In the genomic region with DNA sequence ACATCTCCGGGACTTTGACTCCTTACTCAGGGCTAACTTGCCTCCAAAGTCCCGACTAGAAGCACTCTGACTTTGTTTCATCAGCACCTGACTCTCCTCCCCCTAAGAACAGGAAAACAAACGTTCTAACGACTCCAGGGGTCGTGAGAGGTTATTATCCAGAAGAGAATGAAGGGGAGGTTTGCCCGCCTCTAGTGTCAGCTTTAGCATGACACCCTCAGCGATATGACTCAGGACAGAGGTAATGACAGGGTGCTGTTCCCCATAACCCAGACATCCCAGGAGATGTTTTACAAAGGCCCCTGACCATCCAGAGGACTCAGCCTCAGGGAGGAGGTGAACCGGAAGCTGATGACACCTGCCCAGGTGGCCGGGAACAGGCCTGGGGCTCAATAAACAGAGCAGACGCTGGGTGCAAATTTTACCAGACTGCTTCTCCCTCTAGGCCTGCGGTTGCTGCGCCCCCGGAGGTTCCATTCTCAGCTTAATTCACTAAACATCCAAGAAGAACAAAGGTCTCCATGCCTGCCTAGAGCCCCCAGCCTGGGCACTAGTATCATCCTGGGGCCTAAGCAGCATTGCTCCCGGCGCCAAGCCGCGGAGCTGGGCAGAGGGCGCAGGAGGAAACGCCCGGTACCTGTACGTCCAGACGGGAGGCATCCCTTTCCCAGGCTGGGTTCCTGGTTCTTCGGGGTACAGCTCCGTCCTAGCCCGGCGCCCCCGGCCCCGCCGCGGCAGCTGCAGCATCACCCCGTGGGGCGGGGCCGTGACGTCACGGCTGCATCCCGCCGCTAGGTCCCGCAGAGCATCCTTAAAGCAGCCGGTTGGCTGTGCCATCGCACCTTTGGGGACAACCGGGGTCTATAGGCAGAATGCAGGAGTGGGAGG, we compare ENCODE assay signal across 9 mouse cellular contexts. TPM values are rescaled to one million over a fixed set of nuclear protein-coding genes. Genes with fewer than 3 reads are reported as not detected.
A peak's percentile ranks its signal among the peaks of the same experiment; 100 is the strongest.
DNase-seq lines count a peak whose midpoint lies in the region; ATAC-seq lines count a peak whose summit lies in the region.
"Had no signal": no experiment of that assay in that cellular context is flagged by ENCODE, and none has a peak within 500 bp of the region (broad histone marks: within the 10 kb centered on the region; RNA-seq: fewer than 3 reads in every experiment).

Gene Slc45a1 (minus strand): TSS at position 785 of the 888 bp plus-strand sequence.

- H3K9ac ChIP-seq in kidney, embryonic 16.5 days (replicated peaks; ENCODE audit: low read length): no peak within 1 kb of the TSS; the same call in 1 of the 2 replicates
- H3K9ac ChIP-seq in hindbrain, embryonic 14.5 days: peak within 1 kb of the TSS; percentile 78
- H3K9ac ChIP-seq in liver, embryonic 13.5 days: no peak within 1 kb of the TSS
- no peak within 1 kb of the TSS for H3K9ac ChIP-seq in stomach, embryonic 16.5 days (ENCODE audit: low read length)

- peaks cover 4% of the 10 kb centered on the region for H3K4me1 ChIP-seq in kidney, embryonic 16.5 days (ENCODE audit: insufficient read depth, low read length)
- peaks cover 9% of the 10 kb centered on the region; the same call in 1 of the 2 replicates for H3K4me1 ChIP-seq in hindbrain, embryonic 14.5 days (replicated peaks; ENCODE audit: control insufficient read depth, insufficient read depth, low read length)
- peaks cover 40% of the 10 kb centered on the region for H3K4me1 ChIP-seq in liver, embryonic 13.5 days (replicated peaks)
- peaks cover 3% of the 10 kb centered on the region; the same call in 1 of the 2 replicates for H3K4me1 ChIP-seq in stomach, embryonic 16.5 days (ENCODE audit: control insufficient read depth, insufficient read depth, low read length)

- H3K9me3 ChIP-seq in kidney, embryonic 16.5 days (ENCODE audit: low read length): peaks cover 1% of the 10 kb centered on the region; the same call in 1 of the 2 replicates
- no peaks in the 10 kb centered on the region for H3K9me3 ChIP-seq in hindbrain, embryonic 14.5 days (ENCODE audit: control insufficient read depth, low read length)
- H3K9me3 ChIP-seq in liver, embryonic 13.5 days (replicated peaks): no peaks in the 10 kb centered on the region
- peaks cover 2% of the 10 kb centered on the region; the same call in 1 of the 2 replicates for H3K9me3 ChIP-seq in stomach, embryonic 16.5 days (replicated peaks; ENCODE audit: control insufficient read depth, low read length)

- WGBS in kidney, embryonic 16.5 days: 6% methylated on average over 41 of the region's 41 CpGs
- WGBS in hindbrain, embryonic 14.5 days: 4% methylated on average over 41 of the region's 41 CpGs
- WGBS in liver, embryonic 13.5 days (ENCODE audit: insufficient replicate concordance): 10% methylated on average over 41 of the region's 41 CpGs
- 8% methylated on average over 41 of the region's 41 CpGs for WGBS in stomach, embryonic 16.5 days

- H3K4me2 ChIP-seq in kidney, embryonic 16.5 days (replicated peaks; ENCODE audit: low read depth, low read length): peak within 1 kb of the TSS; percentile 46
- peak within 1 kb of the TSS; percentile 69 for H3K4me2 ChIP-seq in hindbrain, embryonic 14.5 days (replicated peaks)
- 0 out of 2 replicates have a peak within 1 kb of the TSS, but pooled peaks have one; percentile 28 for H3K4me2 ChIP-seq in liver, embryonic 13.5 days
- peak within 1 kb of the TSS; percentile 38 for H3K4me2 ChIP-seq in stomach, embryonic 16.5 days (ENCODE audit: low read depth, low read length)

- no peaks in the 10 kb centered on the region for H3K36me3 ChIP-seq in kidney, embryonic 16.5 days (ENCODE audit: insufficient read depth, low read length)
- no peaks in the 10 kb centered on the region; the same call in 1 of the 2 replicates for H3K36me3 ChIP-seq in hindbrain, embryonic 14.5 days (replicated peaks; ENCODE audit: control insufficient read depth, insufficient read depth)
- no peaks in the 10 kb centered on the region for H3K36me3 ChIP-seq in liver, embryonic 13.5 days
- no peaks in the 10 kb centered on the region for H3K36me3 ChIP-seq in stomach, embryonic 16.5 days (ENCODE audit: control insufficient read depth, insufficient read depth, low read length)

- no peak within 1 kb of the TSS for H3K27ac ChIP-seq in kidney, embryonic 16.5 days (ENCODE audit: low read length)
- H3K27ac ChIP-seq in hindbrain, embryonic 14.5 days: peak within 1 kb of the TSS; percentile 63
- no peak within 1 kb of the TSS for H3K27ac ChIP-seq in liver, embryonic 13.5 days
- H3K27ac ChIP-seq in stomach, embryonic 16.5 days (ENCODE audit: low read length): no peak within 1 kb of the TSS

- H3K4me3 ChIP-seq in kidney, embryonic 16.5 days (ENCODE audit: low read length): peak within 1 kb of the TSS; percentile 29
- H3K4me3 ChIP-seq in hindbrain, embryonic 14.5 days (replicated peaks; ENCODE audit: low read length): peak within 1 kb of the TSS; percentile 50
- H3K4me3 ChIP-seq in liver, embryonic 13.5 days (replicated peaks): no peak within 1 kb of the TSS
- peak within 1 kb of the TSS; percentile 13 for H3K4me3 ChIP-seq in stomach, embryonic 16.5 days (replicated peaks; ENCODE audit: low read length)

- no peak for ATAC-seq in kidney, embryonic 16.5 days (ENCODE audit: low FRiP score, low TSS enrichment)
- peak; percentile 76; the same call in 1 of the 2 replicates for ATAC-seq in hindbrain, embryonic 14.5 days (ENCODE audit: low FRiP score)
- ATAC-seq in liver, embryonic 13.5 days (ENCODE audit: low read depth): no peak
- ATAC-seq in stomach, embryonic 16.5 days (ENCODE audit: insufficient read depth, low FRiP score): no peak
- no peak for ATAC-seq in megakaryocyte, adult 5-6 weeks (ENCODE audit: poor library complexity, severe bottlenecking)

- peaks cover 17% of the 10 kb centered on the region for H3K27me3 ChIP-seq in kidney, embryonic 16.5 days (ENCODE audit: insufficient read depth, low read length)
- H3K27me3 ChIP-seq in hindbrain, embryonic 14.5 days (ENCODE audit: control insufficient read depth, insufficient read depth, low read length): no peaks in the 10 kb centered on the region; the same call in 1 of the 2 replicates
- H3K27me3 ChIP-seq in liver, embryonic 13.5 days: peaks cover 27% of the 10 kb centered on the region
- H3K27me3 ChIP-seq in stomach, embryonic 16.5 days (ENCODE audit: control insufficient read depth, insufficient read depth, low read length): peaks cover 9% of the 10 kb centered on the region

- DNase-seq in kidney, adult 18-20 months: no peak
- DNase-seq in cerebellum, postnatal 25 days: peak; percentile 79 to 87
- DNase-seq in hindbrain, embryonic 14.5 days (ENCODE audit: low spot score): peak; percentile 79
- no peak for DNase-seq in liver, embryonic 13.5 days
- no peak for DNase-seq in natural killer cell, adult 2 months (ENCODE audit: low spot score in 2 of 2)

RNA-seq across cellular contexts. Expression of gene Slc45a1, which starts in this region (rescaled TPM):
- 0.12 and 0.17 TPM in 2 replicates for polyA plus RNA-seq in kidney, embryonic 16.5 days (2015; fragmentation: Nextera tagmentation; extraction: Ambion mirVana)
- polyA plus RNA-seq in hindbrain, embryonic 14.5 days (2014; fragmentation: Nextera tagmentation; extraction: Ambion mirVana): 35.9 and 37.9 TPM in 2 replicates
- not detected in 2 replicates for polyA plus RNA-seq in liver, embryonic 13.5 days (2015; fragmentation: Nextera tagmentation; extraction: Ambion mirVana)
- polyA plus RNA-seq in stomach, embryonic 16.5 days (2015; fragmentation: Nextera tagmentation; extraction: Ambion mirVana): 0.82 and 1.1 TPM in 2 replicates
- not detected in 2 replicates for total RNA-seq in megakaryocyte, adult 5-6 weeks (2015)
- total RNA-seq in megakaryocyte, adult 5-6 weeks (2017): not detected in 2 replicates
- total RNA-seq: MEL had no signal

Comparison
In these comparisons a context has a peak if more than half of its experiments do, and no peak if none do; other contexts are left out.
1. RNA of gene Slc45a1 (polyA plus RNA-seq): 35.9 to 37.9 TPM in hindbrain, embryonic 14.5 days; 0.82 to 1.1 TPM in stomach, embryonic 16.5 days, 0.12 to 0.17 TPM in kidney, embryonic 16.5 days and not detected in liver, embryonic 13.5 days; every median in the first group is over 10 times any median in the second.
2. DNase-seq: peak in cerebellum, postnatal 25 days (2 of 2) and hindbrain, embryonic 14.5 days (single experiment); none in kidney, adult 18-20 months (single experiment), liver, embryonic 13.5 days (single experiment) and natural killer cell, adult 2 months (0 of 2).
3. Peak in every context shown above with its lines, with median percentiles within 50 percentile points of each other: H3K4me2 ChIP-seq.